Mouse (Mus musculus) forebrain, embryonic 14.5 days (tissue): ENCODE data around the gene Rdh16f1. TPM values are rescaled to one million over a fixed set of nuclear protein-coding genes. Genes with fewer than 3 reads are reported as not detected.
A peak's percentile ranks its signal among the peaks of the same experiment; 100 is the strongest.

Source experiments
- ATAC-seq: fragments of 200-750 bp; cut with Nextera tagmentation; 2 replicates; pipeline ENCODE4 v1.8.0; 2017; ENCODE audit warnings: mild to moderate bottlenecking, moderate library complexity
- DNase-seq: peaks from one replicate; pipeline ENCODE4 v3.0.0-alpha.2; 2015; ENCODE audit warnings: low spot score
- H3K27ac ChIP-seq: fragments of 300-500 bp; sonication (generic); 2 replicates; pipeline ENCODE4 v1.5.1; 2014; ENCODE audit warnings: low read depth, mild to moderate bottlenecking, control low read depth, low read length, moderate library complexity
- H3K27me3 ChIP-seq: fragments of 300-500 bp; sonication (generic); replicated peaks from 2 replicates; pipeline ENCODE4 v1.6.1; 2014; ENCODE audit warnings: low read length, control low read depth, mixed read lengths; ENCODE audit not compliant: control insufficient read depth, insufficient read depth
- H3K36me3 ChIP-seq: fragments of 300-500 bp; sonication (generic); 2 replicates; pipeline ENCODE4 v1.6.1; 2014; ENCODE audit warnings: low read length, control low read depth; ENCODE audit not compliant: control insufficient read depth, insufficient read depth
- H3K4me1 ChIP-seq: fragments of 300-500 bp; sonication (generic); 2 replicates; pipeline ENCODE4 v1.6.1; 2014; ENCODE audit warnings: antibody characterized with exemption, low read length, control low read depth; ENCODE audit not compliant: control insufficient read depth, insufficient read depth
- H3K4me2 ChIP-seq: fragments of 300-500 bp; sonication (generic); 2 replicates; pipeline ENCODE4 v1.6.1; 2014; ENCODE audit warnings: mild to moderate bottlenecking, control low read depth, low read length
- H3K4me3 ChIP-seq: fragments of 300-500 bp; sonication (generic); 2 replicates; pipeline ENCODE4 v1.5.1; 2014; ENCODE audit warnings: low read depth, low read length, control low read depth
- H3K9ac ChIP-seq: fragments of 300-500 bp; sonication (generic); 2 replicates; pipeline ENCODE4 v1.6.1; 2014; ENCODE audit warnings: mild to moderate bottlenecking, low read length, control low read depth, moderate library complexity
- H3K9me3 ChIP-seq: fragments of 300-500 bp; sonication (generic); replicated peaks from 2 replicates; pipeline ENCODE4 v1.6.1; 2016; ENCODE audit warnings: low read length, control low read depth, mixed read lengths; ENCODE audit not compliant: control insufficient read depth
- WGBS: fragments of 180-500 bp; shearing (Covaris S2); extraction: QIAGEN DNeasy Blood & Tissue Kit; methylation state at CpG from one replicate; pipeline ENCODE4 v1.1.7; 2014; 5-methylcytosine and 5-hydroxymethylcytosine counted together
- polyA plus RNA-seq: library from polyadenylated mRNA; unstranded; fragments of >200 nt; fragmentation: Nextera tagmentation; extraction: Ambion mirVana; gene quantifications from 2 replicates; pipeline ENCODE4 v1.2.1, GENCODE M21; 2014

Gene Rdh16f1
- polyA plus RNA-seq, result not detected in 2 replicates

DNA sequence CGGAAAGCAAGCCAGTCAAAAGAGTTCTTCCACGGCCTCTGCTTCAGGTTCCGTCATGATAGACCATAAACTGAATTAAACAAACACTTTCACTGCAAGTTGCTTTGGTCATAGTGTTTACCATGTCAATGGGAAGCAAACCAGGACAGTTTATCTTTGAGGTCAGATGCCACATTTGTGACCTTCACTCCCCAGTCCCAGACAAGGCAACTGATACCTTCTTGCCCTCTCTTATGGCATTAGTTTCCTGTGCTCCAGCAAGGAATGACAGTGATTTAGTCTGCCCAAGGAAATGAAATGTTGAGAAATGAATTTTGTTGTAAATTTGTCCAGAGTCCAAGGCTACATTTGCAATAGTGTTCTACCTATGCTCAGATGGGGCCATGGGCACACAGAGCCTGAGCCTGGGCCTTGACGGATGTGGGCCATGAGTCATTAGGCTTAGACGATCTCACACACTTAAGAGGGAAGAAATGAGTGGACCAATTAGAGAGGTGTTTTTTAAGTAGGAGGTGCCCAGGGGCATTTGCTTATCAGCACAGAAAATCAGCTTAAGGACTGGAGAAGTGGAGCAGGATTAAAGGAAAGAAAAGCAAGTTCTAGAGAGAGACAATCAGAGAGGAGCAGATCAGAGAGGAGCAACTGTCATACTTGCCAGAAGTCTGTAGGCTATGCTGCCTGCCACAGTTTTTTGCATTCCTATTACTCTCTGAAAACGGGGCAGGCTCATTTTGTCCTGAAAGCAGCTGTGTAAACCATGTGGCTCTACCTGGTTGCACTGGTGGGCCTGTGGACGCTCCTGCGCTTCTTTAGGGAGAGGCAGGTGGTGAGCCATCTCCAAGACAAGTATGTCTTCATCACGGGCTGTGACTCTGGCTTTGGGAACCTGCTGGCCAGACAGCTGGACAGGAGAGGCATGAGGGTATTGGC is at the start of gene Rdh16f1, which contains the start of gene Rdh1:
Gene Rdh16f1 (plus strand): TSS at position 607 of the 930 bp plus-strand sequence.
Gene Rdh1 (plus strand): TSS at position 541 of the 930 bp plus-strand sequence.
- Histone ChIP-seq H3K36me3 (no peaks in the 10 kb centered on the region), H3K27ac (no peak within 1 kb of the TSS), H3K4me2 (no peak within 1 kb of the TSS), H3K4me3 (no peak within 1 kb of the TSS), H3K9ac (no peak within 1 kb of the TSS), H3K27me3 (no peaks in the 10 kb centered on the region), H3K4me1 (no peaks in the 10 kb centered on the region), H3K9me3 (no peaks in the 10 kb centered on the region)
- ATAC-seq (no peak), DNase-seq (no peak)
- 71% methylated on average over 9 of the region's 9 CpGs for WGBS

DNA sequence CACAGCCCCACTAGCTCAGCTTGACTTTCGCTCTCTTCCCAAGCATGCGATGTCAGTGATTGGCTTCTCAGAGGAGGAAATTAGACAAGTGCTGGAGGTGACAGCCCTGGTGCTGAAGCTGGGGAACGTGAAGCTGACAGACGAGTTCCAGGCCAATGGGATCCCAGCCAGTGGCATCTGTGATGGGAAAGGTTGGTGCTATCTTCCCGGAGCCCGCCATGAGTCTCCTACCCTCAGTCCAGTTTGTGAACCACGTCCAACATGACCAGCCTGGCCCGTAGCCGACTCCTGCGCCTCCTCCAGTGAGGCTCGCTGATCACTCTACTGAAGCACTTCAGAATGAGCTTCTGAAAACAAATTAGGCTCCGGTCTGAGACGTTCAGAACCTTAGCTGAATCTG is 49.3 kb upstream of the Rdh16f1 start:
- no peaks in the 10 kb centered on the region for H3K9me3 ChIP-seq
- H3K27me3 ChIP-seq, result no peaks in the 10 kb centered on the region
- H3K4me1 ChIP-seq, result no peaks in the 10 kb centered on the region
- no peaks in the 10 kb centered on the region for H3K36me3 ChIP-seq
- WGBS, result 88% methylated on average over 13 of the region's 13 CpGs
- no peak overlapping the region for H3K4me2 ChIP-seq
- no peak for DNase-seq
- no peak for ATAC-seq
- H3K9ac ChIP-seq, result no peak overlapping the region
- no peak overlapping the region for H3K27ac ChIP-seq
- H3K4me3 ChIP-seq, result no peak overlapping the region

DNA sequence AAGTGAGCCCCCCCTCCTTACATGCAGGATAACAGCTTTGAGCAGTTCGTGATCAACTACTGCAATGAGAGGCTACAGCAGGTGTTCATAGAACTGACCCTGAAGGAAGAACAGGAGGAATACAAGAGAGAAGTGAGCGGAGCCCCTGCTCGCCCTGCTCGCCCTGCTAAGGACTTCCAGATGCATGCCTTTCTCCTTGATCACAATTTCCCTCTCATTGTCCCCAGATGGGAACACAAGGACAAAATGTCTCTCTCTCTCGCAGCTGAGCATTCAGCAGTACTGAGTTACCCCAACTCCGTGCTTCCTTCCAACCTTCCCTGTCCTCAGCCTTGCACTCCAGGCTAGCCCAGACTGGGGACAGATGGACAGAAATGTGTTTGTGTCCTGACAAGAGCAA is 46.9 kb upstream of the Rdh16f1 start:
- WGBS, result 82% methylated on average over 6 of the region's 6 CpGs
- no peak overlapping the region for H3K27ac ChIP-seq
- no peaks in the 10 kb centered on the region for H3K27me3 ChIP-seq
- ATAC-seq (peak; percentile 48; the same call in 1 of the 2 replicates), DNase-seq (no peak)
- H3K36me3 ChIP-seq, result no peaks in the 10 kb centered on the region
- H3K4me3 ChIP-seq, result no peak overlapping the region
- H3K9ac ChIP-seq, result no peak overlapping the region
- H3K4me2 ChIP-seq, result no peak overlapping the region
- no peaks in the 10 kb centered on the region for H3K4me1 ChIP-seq
- no peaks in the 10 kb centered on the region for H3K9me3 ChIP-seq

GRCm38 (mm10) chr10:127721671-127722418 is 37.7 kb upstream of the Rdh16f1 start:
- H3K9ac ChIP-seq, result peak overlapping the region; percentile 41
- peak overlapping the region; percentile 31 for H3K4me2 ChIP-seq
- H3K27ac ChIP-seq, result no peak overlapping the region
- no peak overlapping the region for H3K4me3 ChIP-seq
- no peaks in the 10 kb centered on the region for H3K27me3 ChIP-seq
- ATAC-seq, result peak; percentile 61
- no peaks in the 10 kb centered on the region for H3K9me3 ChIP-seq
- no peaks in the 10 kb centered on the region for H3K36me3 ChIP-seq
- H3K4me1 ChIP-seq, result 0 out of 2 replicates have a peak, but pooled peaks cover 4% of the 10 kb centered on the region
- WGBS, result 12% methylated on average over 20 of the region's 20 CpGs
- DNase-seq, result no peak

DNA sequence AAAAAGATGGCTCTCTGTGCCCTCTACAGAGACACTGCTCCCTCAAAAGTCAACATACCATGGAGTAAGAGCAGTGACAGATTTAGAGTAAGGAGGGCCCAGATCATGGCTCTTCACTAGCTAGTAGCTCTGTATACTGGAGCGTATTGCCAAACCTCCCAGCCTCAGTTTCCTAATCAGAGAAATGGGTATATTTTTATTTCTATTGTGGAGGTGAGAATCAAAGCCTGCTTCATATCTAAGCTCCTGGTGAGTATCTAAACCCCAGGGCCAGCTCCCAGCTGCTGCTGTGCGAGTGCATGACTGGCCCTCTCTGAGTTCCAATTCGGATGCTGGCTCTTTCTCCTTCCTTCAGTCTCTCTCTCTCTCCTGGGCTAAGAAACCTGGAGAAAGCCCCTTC is 35.4 kb upstream of the Rdh16f1 start, which contains the start of gene Tac2:
Gene Tac2 (plus strand): TSS at position 301 of the 400 bp plus-strand sequence.
- Histone ChIP-seq H3K9ac (no peak within 1 kb of the TSS), H3K9me3 (no peaks in the 10 kb centered on the region), H3K27ac (no peak within 1 kb of the TSS), H3K36me3 (no peaks in the 10 kb centered on the region), H3K27me3 (no peaks in the 10 kb centered on the region; the same call in 1 of the 2 replicates), H3K4me1 (0 out of 2 replicates have a peak, but pooled peaks cover 7% of the 10 kb centered on the region), H3K4me2 (no peak within 1 kb of the TSS), H3K4me3 (no peak within 1 kb of the TSS)
- 81% methylated on average over 3 of the region's 3 CpGs for WGBS
- no peak for ATAC-seq
- DNase-seq, result no peak

- no peaks in the 10 kb centered on the region for H3K36me3 ChIP-seq
- DNase-seq (no peak), ATAC-seq (no peak)
- H3K4me3 ChIP-seq, result no peak overlapping the region
- H3K27ac ChIP-seq, result no peak overlapping the region
- no peaks in the 10 kb centered on the region for H3K9me3 ChIP-seq
- 86% methylated on average over 4 of the region's 4 CpGs for WGBS
- no peak overlapping the region for H3K9ac ChIP-seq
- 0 out of 2 replicates have a peak, but pooled peaks cover 7% of the 10 kb centered on the region for H3K4me1 ChIP-seq
- no peak overlapping the region for H3K4me2 ChIP-seq
- no peaks in the 10 kb centered on the region; the same call in 1 of the 2 replicates for H3K27me3 ChIP-seq
These were observed 34.5 kb upstream of the Rdh16f1 start for GRCm38 (mm10) chr10:127725136-127725535.

DNA sequence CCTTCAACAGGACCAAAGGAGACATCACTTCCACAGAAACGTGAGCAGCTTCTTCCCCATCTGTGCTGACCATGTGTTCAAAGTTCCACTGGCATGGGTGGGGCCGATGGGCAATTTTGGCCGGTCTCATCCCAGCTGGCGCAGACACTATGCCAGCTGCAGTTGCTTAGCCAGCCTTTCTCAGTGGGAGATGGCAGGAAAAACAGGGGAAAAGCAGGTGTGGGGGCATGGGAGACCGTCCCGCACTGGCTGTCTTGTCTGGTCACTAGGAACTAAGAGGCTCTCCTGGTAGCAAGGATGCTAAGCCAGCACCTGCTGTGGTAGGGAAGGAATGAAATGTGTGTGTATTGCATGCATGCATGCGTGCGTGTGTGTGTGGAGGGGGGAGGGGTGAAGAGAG is 31.1 kb upstream of the Rdh16f1 start:
- Histone ChIP-seq H3K4me3 (no peak overlapping the region), H3K36me3 (no peaks in the 10 kb centered on the region), H3K27me3 (no peaks in the 10 kb centered on the region; the same call in 1 of the 2 replicates), H3K4me2 (no peak overlapping the region), H3K27ac (no peak overlapping the region), H3K4me1 (peaks cover 7% of the 10 kb centered on the region; the same call in 1 of the 2 replicates), H3K9ac (no peak overlapping the region), H3K9me3 (no peaks in the 10 kb centered on the region)
- no peak for DNase-seq
- no peak for ATAC-seq
- WGBS, result 74% methylated on average over 8 of the region's 8 CpGs

DNA sequence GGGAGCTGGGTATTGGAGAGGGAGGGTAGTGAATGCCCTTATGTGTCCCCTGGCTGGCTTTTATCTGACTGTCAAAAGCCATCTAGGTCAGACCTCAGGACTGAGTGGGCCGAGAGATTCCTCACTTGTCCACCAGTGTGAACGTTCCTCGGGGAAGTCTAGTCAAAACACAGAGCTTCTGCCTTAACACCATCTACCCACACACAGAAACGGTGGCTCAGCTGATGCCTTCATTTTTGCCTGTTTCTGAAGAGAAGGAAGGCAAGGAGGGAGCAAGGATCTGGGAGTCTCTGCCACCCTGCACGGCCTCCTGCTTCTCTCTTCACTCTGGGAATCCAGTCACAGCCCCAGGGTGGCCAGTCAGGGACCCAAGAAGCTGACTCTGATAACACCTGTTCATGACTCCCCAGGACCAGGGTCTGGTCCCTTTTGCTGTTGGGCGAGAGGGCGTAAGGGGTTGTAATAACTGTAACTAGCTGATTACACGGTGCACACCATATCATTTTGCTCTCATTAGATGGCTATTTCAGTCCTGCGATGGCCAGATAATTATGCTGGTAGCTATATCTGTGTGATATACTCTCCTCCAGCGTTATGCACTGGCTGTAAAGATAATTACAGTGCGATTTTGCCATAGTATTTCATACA is 29.2 kb upstream of the Rdh16f1 start:
- ATAC-seq (no peak), DNase-seq (no peak)
- WGBS, result 49% methylated on average over 11 of the region's 11 CpGs
- H3K27ac ChIP-seq, result no peak overlapping the region
- no peak overlapping the region for H3K4me2 ChIP-seq
- peaks cover 7% of the 10 kb centered on the region; the same call in 1 of the 2 replicates for H3K4me1 ChIP-seq
- no peak overlapping the region for H3K4me3 ChIP-seq
- no peaks in the 10 kb centered on the region for H3K36me3 ChIP-seq
- H3K9me3 ChIP-seq, result no peaks in the 10 kb centered on the region
- H3K27me3 ChIP-seq, result no peaks in the 10 kb centered on the region; the same call in 1 of the 2 replicates
- 0 out of 2 replicates have a peak overlapping the region, but pooled peaks have one; percentile 2 for H3K9ac ChIP-seq
